Mouse (Mus musculus): ENCODE measurements around the gene Spg11. TPM values are rescaled to one million over a fixed set of nuclear protein-coding genes. Genes with fewer than 3 reads are reported as not detected.
A peak's percentile ranks its signal among the peaks of the same experiment; 100 is the strongest.
"Not testable (repeated sequence)": the region's sequence is repeated elsewhere in the genome, so short reads cannot be mapped to it uniquely, and the experiment has no call there.

Spg11 gene
- total RNA-seq, 1 experiment from 2014 or later = 22.6 TPM

- DNase-seq = no peak
These were observed 27.6 kb upstream of the Spg11 start for GRCm38 (mm10) chr2:122145756-122146155.

- no peak for DNase-seq
These were observed 24.9 kb upstream of the Spg11 start for GRCm38 (mm10) chr2:122143111-122143510.

- no peak for DNase-seq
These were observed 23.3 kb upstream of the Spg11 start for GRCm38 (mm10) chr2:122141332-122141967.

- DNase-seq = no peak
These were observed 22.6 kb upstream of the Spg11 start for GRCm38 (mm10) chr2:122140815-122141214.

GRCm38 (mm10) chr2:122137839-122138465 lies 19.8 kb upstream of the Spg11 start:
- no peak for DNase-seq

- DNase-seq = no peak
These were observed 14.4 kb upstream of the Spg11 start for GRCm38 (mm10) chr2:122132618-122133017.

GRCm38 (mm10) chr2:122132078-122132477 lies 13.9 kb upstream of the Spg11 start:
- DNase-seq = no peak

GRCm38 (mm10) chr2:122127635-122128034 lies 9.4 kb upstream of the Spg11 start:
- DNase-seq = no peak

- no peak for DNase-seq
These were observed 8.7 kb upstream of the Spg11 start for GRCm38 (mm10) chr2:122126765-122127347.

- no peak for DNase-seq
These were observed 7.7 kb upstream of the Spg11 start for GRCm38 (mm10) chr2:122125680-122126572.

- no peak for DNase-seq
These were observed 1.3 kb downstream of the Spg11 start for GRCm38 (mm10) chr2:122116888-122117287.

- DNase-seq = no peak
These were observed 8.5 kb downstream of the Spg11 start for GRCm38 (mm10) chr2:122109714-122110113.

- no peak for DNase-seq
These were observed 10.1 kb downstream of the Spg11 start for GRCm38 (mm10) chr2:122108101-122108500.

GRCm38 (mm10) chr2:122102070-122102469 lies 16.1 kb downstream of the Spg11 start:
- DNase-seq = peak; percentile 35

- DNase-seq = not testable (repeated sequence)
These were observed 20.5 kb downstream of the Spg11 start for GRCm38 (mm10) chr2:122097686-122098085.

GRCm38 (mm10) chr2:122093844-122094243 lies 24.3 kb downstream of the Spg11 start:
- DNase-seq = no peak

- DNase-seq = no peak
These were observed 31.7 kb downstream of the Spg11 start for GRCm38 (mm10) chr2:122086446-122086845.

GRCm38 (mm10) chr2:122081728-122082456 lies 36.3 kb downstream of the Spg11 start:
- DNase-seq = peak; percentile 16

GRCm38 (mm10) chr2:122069922-122070321 lies 48.3 kb downstream of the Spg11 start:
- peak; percentile 52 for DNase-seq

GRCm38 (mm10) chr2:122069144-122069912 lies 48.9 kb downstream of the Spg11 start:
- DNase-seq = no peak

- DNase-seq = no peak
These were observed 51.9 kb downstream of the Spg11 start for GRCm38 (mm10) chr2:122066241-122066640.
